Mouse (Mus musculus): ENCODE results near the gene Synj1.

- TF ChIP-seq CTCF (IDR thresholded peaks at IDR 0.05; ENCODE audit: borderline replicate concordance, insufficient read depth, low read length) (peak; percentile 88), POLR2A (IDR thresholded peaks at IDR 0.05; ENCODE audit: low read depth, low read length) (peak; percentile 95)
Observed at GRCm38 (mm10) chr16:91044270-91045182, 33.4 kb upstream of the Synj1 start, which contains the start of gene Paxbp1.
